9 mouse cellular contexts compared by ENCODE assay signal in genomic region chr7:126350748-126351418, GRCm38 (mm10). TPM values are rescaled to one million over a fixed set of nuclear protein-coding genes. Genes with fewer than 3 reads are reported as not detected.
DNase-seq lines count a peak whose midpoint lies in the region; ATAC-seq lines count a peak whose summit lies in the region.
"Had no signal": no experiment of that assay in that cellular context is flagged by ENCODE, and none has a peak within 500 bp of the region (broad histone marks: within the 10 kb centered on the region; RNA-seq: fewer than 3 reads in every experiment).

No protein-coding gene starts in this region.

- H3K27me3 ChIP-seq in kidney, embryonic 16.5 days (ENCODE audit: insufficient read depth, low read length), result no peaks in the 10 kb centered on the region
- no peaks in the 10 kb centered on the region for H3K27me3 ChIP-seq in midbrain, embryonic 10.5 days (ENCODE audit: low read depth, poor library complexity, severe bottlenecking)

- 0 out of 2 replicates have a peak overlapping the region, but pooled peaks have one; percentile 3 for H3K4me3 ChIP-seq in kidney, embryonic 16.5 days (ENCODE audit: low read length)
- H3K4me3 ChIP-seq in midbrain, embryonic 10.5 days, result peak overlapping the region; percentile 11; the same call in 1 of the 2 replicates

- no peak overlapping the region for H3K9ac ChIP-seq in kidney, embryonic 16.5 days (replicated peaks; ENCODE audit: low read length)

- no peak overlapping the region for H3K27ac ChIP-seq in kidney, embryonic 16.5 days (ENCODE audit: low read length)
- H3K27ac ChIP-seq in midbrain, embryonic 10.5 days (replicated peaks), result 0 out of 2 replicates have a peak overlapping the region, but pooled peaks have one; percentile 13
- H3K27ac ChIP-seq: macrophage had no signal

- no peaks in the 10 kb centered on the region for H3K36me3 ChIP-seq in kidney, embryonic 16.5 days (ENCODE audit: insufficient read depth, low read length)
- no peaks in the 10 kb centered on the region for H3K36me3 ChIP-seq in midbrain, embryonic 10.5 days

- no peak for ATAC-seq in kidney, embryonic 16.5 days (ENCODE audit: low FRiP score, low TSS enrichment)
- ATAC-seq: inflammation-experienced regulatory T-cells, adult 6 months had no signal

- DNase-seq in kidney, adult 11 months, result no peak
- DNase-seq in ES-CJ7 (ENCODE audit: low read depth, low spot score) (peak; percentile 71), ZHBTc4 (ENCODE audit: low read depth, low spot score) (peak; percentile 63)
- DNase-seq in midbrain, embryonic 10.5 days (ENCODE audit: low spot score), result no peak
- DNase-seq in B cell, adult 2 months, result no peak
- DNase-seq in kidney, postnatal 25 days, result no peak

- no peaks in the 10 kb centered on the region for H3K4me1 ChIP-seq in kidney, embryonic 16.5 days (ENCODE audit: insufficient read depth, low read length)
- H3K4me1 ChIP-seq in midbrain, embryonic 10.5 days, result peaks cover 27% of the 10 kb centered on the region

- H3K4me2 ChIP-seq in kidney, embryonic 16.5 days (replicated peaks; ENCODE audit: low read depth, low read length), result no peak overlapping the region; the same call in 1 of the 2 replicates

- WGBS in kidney, embryonic 16.5 days, result 70% methylated on average over 20 of the region's 20 CpGs
- 67% methylated on average over 20 of the region's 20 CpGs for WGBS in midbrain, embryonic 10.5 days

- no peaks in the 10 kb centered on the region for H3K9me3 ChIP-seq in kidney, embryonic 16.5 days (ENCODE audit: low read length)
- H3K9me3 ChIP-seq in midbrain, embryonic 10.5 days (replicated peaks), result no peaks in the 10 kb centered on the region

RNA-seq across cellular contexts. Expression of gene Lat, which starts 18.5 kb away (rescaled TPM):
- polyA plus RNA-seq in kidney, embryonic 16.5 days (2015; fragmentation: Nextera tagmentation; extraction: Ambion mirVana), result 1.7 and 2.4 TPM in 2 replicates
- polyA plus RNA-seq in midbrain, embryonic 10.5 days (2016; fragmentation: Nextera tagmentation; extraction: Ambion mirVana), result 1.6 and 2.6 TPM in 2 replicates

RNA-seq across cellular contexts. Expression of gene Spns1, which starts 26.4 kb away (rescaled TPM):
- 78.0 and 78.9 TPM in 2 replicates for polyA plus RNA-seq in kidney, embryonic 16.5 days (2015; fragmentation: Nextera tagmentation; extraction: Ambion mirVana)
- 67.6 and 68.9 TPM in 2 replicates for polyA plus RNA-seq in midbrain, embryonic 10.5 days (2016; fragmentation: Nextera tagmentation; extraction: Ambion mirVana)

RNA-seq across cellular contexts. Expression of gene Nfatc2ip, which starts 45.7 kb away (rescaled TPM):
- polyA plus RNA-seq in kidney, embryonic 16.5 days (2015; fragmentation: Nextera tagmentation; extraction: Ambion mirVana), result 1.9 and 2.5 TPM in 2 replicates
- 2.6 and 2.8 TPM in 2 replicates for polyA plus RNA-seq in midbrain, embryonic 10.5 days (2016; fragmentation: Nextera tagmentation; extraction: Ambion mirVana)

Comparison
In these comparisons a context has a peak if more than half of its experiments do, and no peak if none do; other contexts are left out.
1. DNase-seq: peak in ES-CJ7 (single experiment) and ZHBTc4 (single experiment); none in kidney, adult 11 months (single experiment), midbrain, embryonic 10.5 days (single experiment), B cell, adult 2 months (0 of 2) and kidney, postnatal 25 days (0 of 2).